In the genomic region with DNA sequence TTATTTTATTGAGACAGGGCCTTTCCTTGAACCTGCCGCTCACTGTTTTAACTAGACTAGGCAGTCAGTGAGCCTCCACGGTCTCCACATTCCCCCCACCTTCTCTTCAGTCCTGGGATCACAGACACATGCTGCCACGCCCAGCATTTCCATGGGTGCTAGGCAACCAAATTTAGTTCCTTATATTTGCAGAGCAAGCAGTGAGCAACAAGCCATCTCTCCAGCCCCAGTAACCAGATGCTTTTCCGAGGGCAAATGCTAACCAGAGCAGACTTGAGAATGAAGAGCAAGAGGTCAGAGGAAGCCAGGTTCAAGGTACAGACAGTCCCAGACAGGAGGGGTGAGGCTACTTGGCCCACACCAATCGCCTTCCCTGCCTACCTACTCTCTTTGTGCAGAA, we compare ENCODE assay signal across 18 mouse cellular contexts. TPM values are rescaled to one million over a fixed set of nuclear protein-coding genes. Genes with fewer than 3 reads are reported as not detected.
DNase-seq lines count a peak whose midpoint lies in the region; ATAC-seq and TF ChIP-seq lines count a peak whose summit lies in the region.
"Had no signal": no experiment of that assay in that cellular context is flagged by ENCODE, and none has a peak within 500 bp of the region (broad histone marks: within the 10 kb centered on the region; RNA-seq: fewer than 3 reads in every experiment).

No protein-coding gene starts in this region.

- H3K9me3 ChIP-seq in intestine, embryonic 15.5 days, result no peaks in the 10 kb centered on the region
- no peaks in the 10 kb centered on the region for H3K9me3 ChIP-seq in intestine, postnatal 0 days (ENCODE audit: control insufficient read depth)
- no peaks in the 10 kb centered on the region for H3K9me3 ChIP-seq in liver, embryonic 12.5 days (replicated peaks)
- H3K9me3 ChIP-seq: embryonic facial prominence, embryonic 13.5 days; limb, embryonic 10.5 days; neural tube, embryonic 12.5 days had no signal

- WGBS in intestine, embryonic 15.5 days, result 44% methylated on average over 5 of the region's 5 CpGs
- 36% methylated on average over 5 of the region's 5 CpGs for WGBS in intestine, postnatal 0 days
- WGBS in liver, embryonic 12.5 days (ENCODE audit: insufficient replicate concordance), result 50% methylated on average over 5 of the region's 5 CpGs

- DNase-seq in MN1 (ENCODE audit: low spot score), result peak; percentile 38
- peak; percentile 42 for DNase-seq in brain, adult 2 months (ENCODE audit: low read depth, low spot score)
- DNase-seq in kidney, postnatal 14 days, result peak; percentile 42
- no peak for DNase-seq in cerebellum, adult 9-10 months
- no peak for DNase-seq in retina, postnatal 1 day
- DNase-seq: adrenal gland, postnatal 10 days; cerebellum, adult 2 months; gastrocnemius, postnatal 25 days; heart, postnatal 4 days had no signal

- no peak overlapping the region for H3K4me2 ChIP-seq in intestine, embryonic 15.5 days (replicated peaks)
- H3K4me2 ChIP-seq in intestine, postnatal 0 days (replicated peaks; ENCODE audit: low read depth), result no peak overlapping the region
- no peak overlapping the region for H3K4me2 ChIP-seq in liver, embryonic 12.5 days
- H3K4me2 ChIP-seq: embryonic facial prominence, embryonic 13.5 days; liver, embryonic 11.5 days; neural tube, embryonic 12.5 days had no signal

- peaks cover 8% of the 10 kb centered on the region; the same call in 1 of the 2 replicates for H3K4me1 ChIP-seq in intestine, embryonic 15.5 days (replicated peaks)
- H3K4me1 ChIP-seq in intestine, postnatal 0 days (replicated peaks; ENCODE audit: control insufficient read depth, insufficient read depth, low read length), result no peaks in the 10 kb centered on the region
- no peaks in the 10 kb centered on the region for H3K4me1 ChIP-seq in liver, embryonic 12.5 days

- H3K36me3 ChIP-seq in intestine, embryonic 15.5 days, result no peaks in the 10 kb centered on the region
- H3K36me3 ChIP-seq in intestine, postnatal 0 days (ENCODE audit: control insufficient read depth, insufficient read depth), result no peaks in the 10 kb centered on the region
- no peaks in the 10 kb centered on the region for H3K36me3 ChIP-seq in liver, embryonic 12.5 days
- H3K36me3 ChIP-seq: embryonic facial prominence, embryonic 13.5 days; limb, embryonic 10.5 days; neural tube, embryonic 12.5 days had no signal

- no peaks in the 10 kb centered on the region for H3K27me3 ChIP-seq in intestine, embryonic 15.5 days (replicated peaks)
- no peaks in the 10 kb centered on the region for H3K27me3 ChIP-seq in intestine, postnatal 0 days (replicated peaks; ENCODE audit: control insufficient read depth, insufficient read depth, low read length)
- no peaks in the 10 kb centered on the region for H3K27me3 ChIP-seq in liver, embryonic 12.5 days (replicated peaks)
- H3K27me3 ChIP-seq: embryonic facial prominence, embryonic 13.5 days; neural tube, embryonic 12.5 days had no signal

- H3K27ac ChIP-seq in intestine, embryonic 15.5 days, result no peak overlapping the region
- no peak overlapping the region for H3K27ac ChIP-seq in intestine, postnatal 0 days (ENCODE audit: low read depth, low read length)
- H3K27ac ChIP-seq in liver, embryonic 12.5 days, result no peak overlapping the region
- H3K27ac ChIP-seq: embryonic facial prominence, embryonic 13.5 days; layer of hippocampus, adult 2 months; limb, embryonic 10.5 days; neural tube, embryonic 12.5 days had no signal

- no peak for TF ChIP-seq CTCF in intestine, postnatal 0 days (IDR thresholded peaks at IDR 0.05; ENCODE audit: low read depth)

- ATAC-seq in intestine, embryonic 15.5 days, result peak; percentile 47; the same call in 1 of the 2 replicates
- no peak for ATAC-seq in intestine, postnatal 0 days
- ATAC-seq in liver, embryonic 12.5 days, result no peak
- ATAC-seq: lung, postnatal 0 days had no signal

- no peak overlapping the region for H3K9ac ChIP-seq in intestine, embryonic 15.5 days
- no peak overlapping the region for H3K9ac ChIP-seq in intestine, postnatal 0 days (ENCODE audit: low read depth, low read length)
- H3K9ac ChIP-seq in liver, embryonic 12.5 days, result no peak overlapping the region
- H3K9ac ChIP-seq: embryonic facial prominence, embryonic 13.5 days; neural tube, embryonic 12.5 days had no signal

- no peak overlapping the region for H3K4me3 ChIP-seq in intestine, embryonic 15.5 days (replicated peaks)
- no peak overlapping the region for H3K4me3 ChIP-seq in intestine, postnatal 0 days (ENCODE audit: low read depth, low read length)
- no peak overlapping the region for H3K4me3 ChIP-seq in liver, embryonic 12.5 days
- H3K4me3 ChIP-seq: embryonic facial prominence, embryonic 13.5 days; layer of hippocampus, adult 2 months; limb, embryonic 10.5 days; neural tube, embryonic 12.5 days had no signal

RNA-seq across cellular contexts. Expression of gene Sephs1, which starts 24.2 kb away (rescaled TPM):
- 58.8 and 62.4 TPM in 2 replicates for polyA plus RNA-seq in intestine, embryonic 15.5 days (2015; fragmentation: Nextera tagmentation; extraction: Ambion mirVana)
- polyA plus RNA-seq in intestine, postnatal 0 days (2015; fragmentation: Nextera tagmentation; extraction: Ambion mirVana), result 23.9 and 24.1 TPM in 2 replicates
- 47.6 and 49.2 TPM in 2 replicates for polyA plus RNA-seq in liver, embryonic 12.5 days (2016; fragmentation: Nextera tagmentation; extraction: Ambion mirVana)

Comparison
In these comparisons a context has a peak if more than half of its experiments do, and no peak if none do; other contexts are left out.
1. DNase-seq: peak in MN1 (single experiment), brain, adult 2 months (single experiment) and kidney, postnatal 14 days (single experiment); none in cerebellum, adult 9-10 months (single experiment) and retina, postnatal 1 day (single experiment).